Mouse (Mus musculus) urinary bladder, postnatal 36 days (tissue): ENCODE measurements around the gene Ift122.
A peak's percentile ranks its signal among the peaks of the same experiment; 100 is the strongest.
"Not testable (repeated sequence)": the region's sequence is repeated elsewhere in the genome, so short reads cannot be mapped to it uniquely, and the experiment has no call there.

Source experiments
- DNase-seq, 2 experiments: peaks; one replicate each; pipeline ENCODE4 v3.0.0; 2022; ENCODE audit warnings: low spot score in 2 of 2, mixed read lengths in 1 of 2

The Ift122 gene

DNA sequence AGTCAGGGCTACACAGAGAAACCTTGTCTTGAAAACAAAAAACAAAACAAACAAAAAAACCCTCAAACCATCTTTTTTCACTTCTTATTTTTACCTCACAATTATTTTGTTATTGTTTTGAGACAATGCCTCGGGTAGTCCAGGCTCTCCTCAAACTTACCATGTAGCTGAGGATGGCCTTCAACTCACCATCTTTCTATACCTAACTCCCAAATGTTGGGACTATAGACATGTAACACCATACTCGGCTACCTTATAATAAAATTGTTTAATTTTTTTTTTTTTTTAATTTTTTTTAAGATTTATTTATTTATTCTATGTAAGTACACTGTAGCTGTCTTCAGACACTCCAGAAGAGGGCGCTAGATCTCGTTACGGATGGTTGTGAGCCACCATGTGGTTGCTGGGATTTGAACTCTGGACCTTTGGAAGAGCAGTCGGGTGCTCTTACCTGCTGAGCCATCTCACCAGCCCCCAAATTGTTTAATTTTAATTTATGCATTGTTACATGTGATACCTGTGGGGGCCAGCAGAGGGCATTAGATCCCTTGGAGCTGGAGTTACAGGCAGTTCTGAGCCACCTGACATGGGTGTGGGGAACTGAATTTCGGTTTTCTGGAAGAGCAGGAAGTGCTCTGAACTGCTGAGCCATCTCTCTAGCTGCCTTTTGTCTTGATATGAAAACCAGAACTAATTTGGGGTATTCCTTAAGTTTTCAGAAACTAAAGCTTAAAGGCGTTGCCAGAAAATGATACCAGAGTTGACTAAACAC is 6.4 kb upstream of the Ift122 start:
- peak; percentile 38 to 48 for DNase-seq

DNA sequence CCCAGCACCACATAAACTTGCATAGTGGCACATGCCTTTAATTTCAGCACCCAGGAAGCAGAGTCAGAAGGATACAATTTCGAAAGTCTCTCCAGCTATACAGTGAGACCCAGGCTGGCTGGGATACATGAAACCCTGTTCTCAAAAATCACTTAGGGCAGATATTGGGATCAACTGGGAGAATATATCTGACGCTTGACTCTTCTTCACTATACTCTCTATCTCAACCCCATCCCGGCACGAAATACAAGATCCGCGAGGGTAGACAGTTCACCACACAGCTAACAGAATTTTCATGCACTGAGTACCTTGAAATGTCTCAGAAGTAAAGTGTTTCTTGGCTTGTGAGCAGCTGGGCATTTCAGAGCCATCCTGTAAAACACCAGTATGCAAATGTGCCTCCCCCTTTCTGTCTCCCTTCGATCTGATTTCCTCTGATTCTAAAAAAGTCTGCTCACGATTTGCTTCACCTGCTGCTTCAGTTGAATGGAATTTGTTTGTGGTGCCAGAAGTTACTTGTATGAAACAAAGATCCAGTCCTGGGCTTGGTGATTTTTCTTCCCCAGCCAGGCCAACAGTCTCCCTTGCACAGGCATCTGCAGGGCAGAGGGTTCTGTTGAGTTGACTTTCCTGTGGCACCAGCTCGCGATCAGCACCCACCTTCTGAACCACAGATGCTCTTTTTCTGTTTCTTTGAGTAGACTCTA is 4.5 kb upstream of the Ift122 start:
- no peak for DNase-seq

DNA sequence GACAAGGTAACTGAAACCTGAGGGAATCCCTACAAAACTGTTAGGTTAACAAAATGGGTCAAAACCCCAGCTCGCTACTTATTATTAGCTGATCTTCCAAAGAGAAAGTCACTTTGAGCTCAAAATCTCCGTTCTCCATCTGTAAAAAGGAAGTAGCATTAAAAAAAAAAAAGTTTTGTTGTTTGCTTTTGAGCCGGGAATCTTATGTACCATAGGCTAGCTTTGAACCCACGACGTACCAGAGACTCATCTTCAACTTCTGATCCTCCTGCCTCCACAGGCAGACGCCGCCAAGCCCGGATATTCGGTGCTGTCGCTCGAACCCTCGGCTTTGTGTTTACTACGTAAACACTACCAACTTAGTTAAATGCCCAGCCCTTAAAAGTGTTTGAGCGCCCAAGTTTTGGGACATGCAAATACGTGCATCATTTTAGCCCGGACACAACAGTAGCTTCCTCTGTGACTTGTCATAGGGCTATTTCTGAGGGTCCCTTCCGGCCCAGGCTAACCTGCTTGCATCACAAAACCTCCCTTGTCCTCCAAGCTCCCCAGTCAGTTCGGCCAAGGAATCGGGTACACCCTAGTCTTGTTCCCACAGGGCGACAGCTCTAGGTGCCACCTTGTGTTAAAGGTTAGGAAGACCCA is 702 bp upstream of the Ift122 start:
- no peak for DNase-seq

DNA sequence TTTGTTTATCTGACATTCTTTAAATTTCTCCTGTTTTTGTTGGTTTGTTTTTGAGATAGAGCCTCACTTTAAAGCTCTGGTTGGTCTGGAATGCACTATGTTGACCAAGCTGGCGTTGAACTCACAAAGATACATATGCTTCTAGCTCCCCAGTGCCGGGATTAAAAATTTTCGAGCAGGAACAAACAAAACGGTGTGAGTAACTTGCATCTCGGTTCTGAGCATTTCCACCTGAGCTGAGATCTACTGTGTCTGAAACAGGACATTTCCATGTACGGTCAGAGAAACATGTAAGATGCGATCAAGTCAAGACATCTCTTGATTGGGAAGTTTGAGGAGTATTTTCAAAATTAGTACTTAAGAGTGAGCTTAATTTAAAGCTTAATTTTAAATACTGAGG is 715 bp downstream of the Ift122 start:
- DNase-seq: no peak

DNA sequence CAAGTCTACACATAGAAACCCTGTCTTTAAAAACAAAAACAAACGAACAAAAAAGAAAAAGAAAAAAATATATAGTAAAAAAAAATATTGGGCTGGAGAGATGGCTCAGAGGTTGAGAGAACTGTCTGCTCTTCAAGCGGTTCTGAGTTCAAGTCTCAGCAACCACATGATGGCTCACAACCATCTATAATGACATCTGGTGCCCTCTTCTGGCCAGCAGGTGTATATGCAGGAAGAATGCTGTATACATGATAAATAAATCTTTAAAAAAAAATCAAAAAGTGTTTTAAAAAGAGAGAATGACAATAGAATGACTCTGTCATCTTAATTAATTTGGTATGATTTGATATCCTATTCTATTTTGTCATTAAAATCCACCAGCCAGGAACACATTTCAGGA is 1.2 kb downstream of the Ift122 start:
- DNase-seq: no peak

DNA sequence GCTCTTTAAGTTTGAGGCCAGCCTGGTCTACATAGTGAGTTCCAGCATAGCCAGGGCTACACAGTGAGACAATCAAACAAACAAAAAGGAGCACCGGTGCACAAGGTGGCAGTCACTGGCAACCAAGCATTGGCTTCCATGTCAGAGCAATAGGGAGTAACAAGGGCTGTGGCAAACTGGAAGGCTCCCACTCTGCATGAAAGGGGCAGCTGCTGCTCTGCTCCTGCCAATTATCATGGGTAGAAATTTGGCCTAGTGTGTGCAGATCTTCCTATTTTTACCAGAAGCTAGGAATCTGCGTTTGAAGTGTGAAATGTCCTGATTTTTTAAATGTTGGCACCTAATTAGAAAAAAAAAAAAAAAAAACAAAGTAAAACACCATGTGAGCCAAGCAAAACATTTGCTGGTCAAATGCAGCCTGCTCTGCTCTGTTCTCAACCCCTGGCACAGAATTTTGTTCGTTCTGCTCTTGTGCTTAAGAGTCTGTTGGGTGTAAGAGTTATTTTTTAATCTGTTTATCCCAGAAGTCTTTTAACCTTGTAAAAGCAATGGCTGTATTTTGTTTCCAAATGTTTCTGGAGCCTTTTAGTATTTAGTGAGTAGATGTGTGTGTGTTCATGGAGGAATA is 2.6 kb downstream of the Ift122 start:
- DNase-seq: no peak

DNA sequence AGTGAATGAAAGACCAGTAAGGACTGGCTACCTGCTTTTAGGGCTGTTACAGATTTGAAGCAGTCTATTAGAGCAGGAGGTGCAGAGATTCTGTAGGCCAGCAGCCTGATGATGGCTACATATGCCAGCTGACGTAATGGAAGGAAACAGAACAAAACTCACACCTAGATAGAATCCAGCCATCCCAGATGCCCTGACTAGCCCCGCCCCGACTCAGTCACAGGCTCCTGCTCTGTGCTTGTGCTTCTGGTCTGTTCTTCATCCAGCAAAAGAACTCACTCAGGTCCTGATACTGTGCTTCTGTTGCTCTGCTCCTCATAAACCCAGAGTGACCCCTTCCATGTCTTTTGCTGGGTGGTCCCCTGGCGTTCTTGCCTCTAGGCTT is 3.1 kb downstream of the Ift122 start:
- no peak for DNase-seq

DNA sequence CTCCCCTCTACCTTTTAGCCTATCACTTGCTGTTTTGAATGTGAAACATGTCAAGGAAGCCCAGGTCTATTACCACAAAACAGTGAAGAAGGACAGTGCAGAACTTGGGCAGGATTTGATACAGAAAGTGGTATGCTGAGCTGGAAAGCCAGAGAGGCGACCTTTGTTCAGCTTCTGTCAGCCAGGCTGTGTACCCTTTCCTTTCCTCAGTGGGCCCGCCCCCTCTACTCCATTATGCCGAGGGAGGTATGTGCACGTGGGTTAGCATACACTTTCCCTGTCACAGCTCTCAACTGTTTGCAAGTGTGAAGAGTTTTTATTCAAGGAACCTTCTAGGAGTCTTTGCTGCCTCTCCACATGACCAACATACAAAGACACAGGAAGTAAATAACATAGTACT is 6.0 kb downstream of the Ift122 start:
- no peak for DNase-seq

DNA sequence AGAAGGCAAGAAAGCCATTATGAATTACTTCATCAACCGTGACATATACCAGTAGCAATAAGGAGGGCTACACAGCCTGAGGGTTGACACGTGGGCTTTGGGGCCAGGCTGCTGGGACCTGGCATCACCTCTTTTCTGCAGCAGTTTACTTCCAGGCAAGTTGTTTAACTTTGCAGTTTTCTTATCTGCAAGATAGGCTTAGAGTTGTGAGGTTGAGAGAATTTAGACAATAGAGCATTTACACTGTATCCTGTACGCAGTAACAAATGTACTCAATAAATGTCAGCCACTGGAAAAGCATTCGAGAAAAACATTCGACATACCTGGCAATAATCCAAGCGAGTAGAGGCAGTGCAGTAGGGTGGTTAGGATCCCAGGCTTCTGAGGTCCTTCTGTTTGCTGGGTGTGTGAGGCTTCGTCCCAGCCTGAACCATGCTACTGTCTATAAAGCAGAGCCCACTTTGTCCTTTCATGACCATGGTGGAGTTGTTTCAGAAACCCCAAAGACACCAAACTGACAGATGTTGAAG is 6.8 kb downstream of the Ift122 start:
- DNase-seq: no peak

DNA sequence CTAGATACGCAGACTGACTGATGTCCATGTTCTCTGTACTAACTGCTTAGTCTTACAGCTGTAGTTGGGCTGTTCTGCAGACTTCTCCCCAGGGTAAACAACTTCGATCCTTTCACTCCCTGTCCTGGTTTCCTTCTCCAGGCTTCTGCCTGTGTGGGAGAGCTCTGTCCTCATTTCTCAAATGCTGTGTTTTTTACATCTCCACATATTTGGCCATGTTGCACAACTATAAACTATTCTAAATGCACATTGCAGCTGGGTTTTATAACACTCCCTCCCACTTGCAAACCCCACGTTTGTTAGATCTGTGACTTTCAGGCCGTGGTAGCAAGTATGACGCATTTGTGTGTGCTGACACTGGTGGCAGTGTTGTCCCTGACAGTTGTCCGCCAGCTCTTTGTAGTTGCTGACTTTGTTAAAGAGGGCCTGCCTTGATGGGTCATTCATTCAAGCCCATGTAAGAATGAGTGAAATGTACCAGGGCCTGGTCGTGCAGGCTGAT is 10.1 kb downstream of the Ift122 start:
- DNase-seq: no peak

DNA sequence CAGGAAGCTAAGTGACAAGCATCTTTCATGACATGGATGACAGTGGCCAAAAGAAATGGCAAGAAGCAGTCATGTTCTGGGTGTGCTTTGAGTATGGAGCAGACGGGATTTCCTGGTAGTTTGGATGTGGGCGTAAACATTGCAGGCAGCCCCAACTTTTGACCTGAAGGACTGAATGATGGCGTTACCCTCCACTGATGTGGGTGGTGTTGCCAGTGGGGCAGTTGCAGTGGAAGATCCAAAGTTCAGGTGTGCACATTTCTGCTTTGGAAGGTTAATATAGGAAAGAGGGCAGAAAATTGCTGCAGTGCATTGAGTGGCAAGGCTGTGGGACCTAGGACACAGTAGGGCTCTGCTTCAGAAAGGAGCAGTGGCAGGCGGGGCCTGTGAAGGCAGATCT is 12.0 kb downstream of the Ift122 start:
- no peak for DNase-seq

DNA sequence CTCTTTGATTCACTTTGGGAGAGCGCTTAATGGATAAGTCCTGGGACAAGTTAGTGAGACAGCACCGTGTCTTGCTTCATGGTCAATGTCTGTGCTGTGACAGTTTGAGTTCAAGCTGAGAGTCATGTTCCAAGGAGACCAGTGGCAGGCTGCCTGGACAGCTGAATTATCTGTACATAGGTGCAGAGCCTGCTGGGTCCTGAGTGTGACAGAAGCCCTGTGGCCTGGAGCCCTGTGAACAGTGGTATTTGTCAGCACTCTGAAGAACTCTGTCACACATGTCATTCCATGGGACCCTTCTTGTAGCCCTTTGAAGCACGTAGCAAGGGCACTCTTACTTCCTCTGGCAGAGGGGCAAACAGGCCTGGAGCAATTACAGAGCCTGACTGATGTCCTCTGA is 13.9 kb downstream of the Ift122 start:
- DNase-seq: not testable (repeated sequence)

DNA sequence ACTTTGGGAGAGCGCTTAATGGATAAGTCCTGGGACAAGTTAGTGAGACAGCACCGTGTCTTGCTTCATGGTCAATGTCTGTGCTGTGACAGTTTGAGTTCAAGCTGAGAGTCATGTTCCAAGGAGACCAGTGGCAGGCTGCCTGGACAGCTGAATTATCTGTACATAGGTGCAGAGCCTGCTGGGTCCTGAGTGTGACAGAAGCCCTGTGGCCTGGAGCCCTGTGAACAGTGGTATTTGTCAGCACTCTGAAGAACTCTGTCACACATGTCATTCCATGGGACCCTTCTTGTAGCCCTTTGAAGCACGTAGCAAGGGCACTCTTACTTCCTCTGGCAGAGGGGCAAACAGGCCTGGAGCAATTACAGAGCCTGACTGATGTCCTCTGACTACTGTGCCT is 18.0 kb downstream of the Ift122 start:
- not testable (repeated sequence) for DNase-seq

DNA sequence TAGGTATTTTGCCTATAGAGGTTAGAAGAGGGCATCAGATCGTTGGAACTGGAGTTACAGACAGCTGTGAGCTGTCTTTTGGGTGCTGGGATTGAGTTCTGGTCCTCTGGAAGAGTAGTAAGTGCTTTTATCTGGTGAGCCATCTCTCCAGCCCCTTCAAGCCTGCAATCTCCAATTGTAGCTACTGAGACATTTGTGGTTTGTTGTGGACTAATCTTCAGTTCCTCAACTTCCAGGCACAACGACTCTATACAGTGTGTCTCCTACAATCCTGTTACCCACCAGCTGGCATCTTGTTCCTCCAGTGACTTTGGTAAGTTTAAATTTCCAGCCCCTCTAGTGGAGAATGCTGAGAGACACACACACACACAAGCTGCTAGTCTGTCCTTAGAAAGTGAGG is 24.0 kb downstream of the Ift122 start:
- no peak for DNase-seq

DNA sequence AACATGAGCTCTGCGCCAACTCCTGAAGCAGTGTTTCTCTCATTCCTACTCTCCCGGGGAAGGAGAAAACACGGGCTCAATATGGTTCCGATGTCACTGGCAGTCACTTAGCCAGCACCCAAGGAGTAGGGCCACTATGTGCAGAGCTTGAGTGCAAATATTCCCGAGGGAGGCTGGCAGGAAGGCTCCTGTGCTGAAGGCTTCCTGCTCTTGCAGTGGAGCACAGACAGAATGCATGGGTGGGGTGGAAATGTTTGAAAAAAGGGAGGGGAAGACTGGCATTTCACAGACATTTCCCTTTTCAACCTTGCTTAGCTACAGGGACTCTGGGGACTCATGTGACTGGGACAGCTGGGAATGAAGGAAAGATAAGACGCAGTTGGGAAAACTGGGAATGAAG is 25.4 kb downstream of the Ift122 start:
- no peak for DNase-seq

DNA sequence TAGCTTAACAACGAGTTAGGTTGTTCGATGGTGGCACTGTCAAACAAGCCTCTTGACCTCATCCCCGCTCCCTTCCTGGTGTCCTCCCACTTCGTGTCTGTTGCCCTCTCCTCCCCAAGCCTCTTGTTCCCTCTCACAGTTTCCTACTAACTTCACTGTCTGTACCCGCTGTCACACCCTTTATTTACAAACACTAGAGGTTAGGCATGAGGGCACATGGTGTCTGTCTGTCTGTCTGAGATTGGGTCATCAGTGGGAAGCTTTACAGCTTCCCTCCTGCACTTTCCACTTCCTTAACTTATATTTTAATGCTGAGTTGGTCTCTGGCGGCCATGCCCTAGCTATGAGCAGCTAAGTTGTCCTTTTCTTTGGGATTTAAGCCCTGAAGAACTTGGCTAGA is 26.5 kb downstream of the Ift122 start:
- no peak for DNase-seq

DNA sequence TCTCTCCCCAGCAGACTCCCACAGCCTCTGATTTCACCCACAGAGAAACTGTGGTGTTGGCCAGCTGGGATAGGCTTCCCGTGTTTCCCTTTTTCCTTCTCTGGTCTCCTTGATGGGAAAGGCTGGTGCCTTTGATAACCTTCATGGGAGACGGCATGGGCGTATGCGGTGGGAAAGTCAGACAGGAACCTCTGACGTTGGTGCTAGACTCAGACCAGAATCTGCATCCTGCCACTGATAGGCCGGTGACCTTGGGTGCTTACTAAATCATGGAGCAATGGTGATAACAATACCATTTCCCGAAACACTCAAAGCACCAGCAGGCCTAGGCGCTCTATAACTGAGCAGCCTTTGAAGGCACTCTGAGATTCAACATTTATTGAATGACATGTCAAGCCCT is 27.5 kb downstream of the Ift122 start:
- DNase-seq: no peak

DNA sequence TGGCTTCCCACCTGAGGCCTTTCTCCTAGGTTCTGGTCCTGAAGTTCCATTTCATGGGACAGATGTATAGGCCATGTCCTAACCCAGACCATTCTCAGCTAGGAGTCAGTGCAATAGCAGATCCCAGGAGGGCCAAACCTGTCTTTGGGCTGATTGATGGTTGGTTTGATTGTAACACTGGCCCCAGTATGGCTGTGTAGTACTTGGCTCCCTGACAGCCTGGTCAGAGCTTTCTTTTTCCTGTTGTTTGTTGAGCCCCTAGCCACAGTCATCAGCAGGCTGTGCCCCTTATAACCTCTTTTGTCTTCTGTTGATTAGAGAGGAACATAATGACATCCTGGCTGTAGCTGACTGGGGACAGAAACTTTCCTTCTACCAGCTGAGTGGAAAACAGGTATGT is 30.7 kb downstream of the Ift122 start:
- DNase-seq: no peak

DNA sequence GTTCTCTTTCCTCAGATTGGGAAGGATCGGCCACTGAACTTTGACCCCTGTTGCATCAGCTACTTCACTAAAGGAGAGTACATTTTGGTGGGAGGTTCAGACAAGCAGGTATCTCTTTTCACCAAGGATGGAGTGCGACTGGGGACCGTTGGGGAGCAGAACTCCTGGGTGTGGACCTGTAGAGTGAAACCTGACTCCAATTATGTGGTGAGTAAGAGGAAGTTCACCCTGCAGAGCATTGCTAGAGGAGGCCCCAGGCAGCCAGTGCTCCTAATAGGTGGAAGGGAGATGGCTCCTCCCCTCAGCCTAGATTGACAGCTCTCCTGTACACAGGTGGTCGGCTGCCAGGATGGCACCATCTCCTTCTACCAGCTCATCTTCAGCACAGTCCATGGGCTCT is 33.6 kb downstream of the Ift122 start:
- DNase-seq: no peak

DNA sequence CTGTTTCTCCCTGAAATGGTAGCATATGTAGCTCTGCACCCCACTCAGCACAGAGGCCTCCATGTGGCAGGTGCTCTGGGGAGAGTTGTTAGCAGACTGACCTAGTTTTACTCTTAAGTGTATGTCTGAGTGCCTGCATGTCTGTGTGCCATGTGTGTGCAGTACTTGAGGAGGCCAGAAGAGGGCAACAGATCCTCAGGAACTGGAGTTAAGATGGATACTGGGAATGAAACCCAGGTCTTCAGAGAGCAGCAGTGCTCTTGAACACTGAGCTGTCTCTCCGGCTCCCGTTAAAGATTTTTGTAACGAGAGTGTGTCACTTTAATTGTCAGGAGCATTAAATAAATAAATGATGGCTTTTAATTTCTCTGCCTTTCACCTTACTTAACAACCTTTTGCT is 35.0 kb downstream of the Ift122 start:
- no peak for DNase-seq

DNA sequence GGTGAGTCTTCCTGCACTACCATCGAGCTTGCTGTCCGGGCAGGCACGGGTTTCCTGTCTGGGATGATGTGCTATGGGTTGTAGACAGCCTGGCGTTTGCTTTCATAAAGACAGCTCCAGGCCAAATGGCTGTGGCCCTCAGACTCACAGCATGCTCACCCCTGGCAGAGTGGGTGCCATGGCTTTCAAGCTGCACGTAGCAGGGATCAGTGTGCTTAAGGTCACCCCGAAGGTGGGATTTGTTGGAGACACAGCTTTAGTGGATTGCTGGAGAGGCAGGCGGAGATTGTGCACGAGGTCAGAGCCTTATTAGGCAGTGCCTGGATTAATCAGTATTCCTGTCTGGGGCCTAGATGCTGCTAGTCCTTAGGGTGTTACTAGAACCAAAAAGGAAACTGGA is 37.3 kb downstream of the Ift122 start:
- DNase-seq: no peak

DNA sequence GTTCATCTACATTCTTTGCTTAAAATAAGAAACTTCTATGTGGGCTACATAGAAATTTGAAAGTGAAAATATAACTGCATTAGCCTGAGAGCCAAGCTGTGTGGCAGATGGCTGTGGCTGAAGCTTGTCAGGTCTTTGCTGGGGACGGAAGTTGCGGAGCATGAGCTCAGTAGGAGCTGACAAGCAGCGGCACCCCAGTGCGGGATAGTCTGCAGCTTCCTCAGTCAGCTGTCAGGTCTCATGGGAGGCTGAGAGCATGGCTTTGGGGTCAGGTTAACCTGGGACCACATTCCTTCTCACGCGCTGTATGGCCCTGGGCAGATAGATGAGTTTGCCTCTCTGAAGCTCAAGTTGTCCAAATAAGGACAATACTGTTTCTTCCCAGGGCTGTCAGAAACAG is 37.8 kb downstream of the Ift122 start:
- DNase-seq: no peak
